Mouse (Mus musculus) midbrain, embryonic 16.5 days (tissue): ENCODE measurements at regions not wholly inside any gene's neighbourhood (a gene's known extent, or its start where the extent isn't known, plus 50 kb on each side); places are given as distances from the start of the nearest gene placed in this dataset.

Source experiments
- ATAC-seq: fragments of 200-750 bp; cut with Nextera tagmentation; 2 replicates; pipeline ENCODE4 v1.8.0; 2017; ENCODE audit warnings: moderate TSS enrichment
- H3K27ac ChIP-seq: fragments of 300-500 bp; sonication (generic); 2 replicates; pipeline ENCODE4 v1.5.1; 2014; ENCODE audit warnings: mild to moderate bottlenecking, low read length, mixed read lengths
- H3K27me3 ChIP-seq: fragments of 300-500 bp; sonication (generic); 2 replicates; pipeline ENCODE4 v1.6.1; 2014; ENCODE audit warnings: low read depth, low read length, mixed read lengths; ENCODE audit not compliant: control insufficient read depth, insufficient read depth
- H3K36me3 ChIP-seq: fragments of 300-500 bp; sonication (generic); 2 replicates; pipeline ENCODE4 v1.6.1; 2014; ENCODE audit warnings: mild to moderate bottlenecking, low read length, moderate library complexity, mixed read lengths; ENCODE audit not compliant: control insufficient read depth, insufficient read depth
- H3K4me1 ChIP-seq: fragments of 300-500 bp; sonication (generic); 2 replicates; pipeline ENCODE4 v1.6.1; 2014; ENCODE audit warnings: mild to moderate bottlenecking, low read length, mixed read lengths; ENCODE audit not compliant: control insufficient read depth, insufficient read depth
- H3K4me2 ChIP-seq: fragments of 300-500 bp; sonication (generic); 2 replicates; pipeline ENCODE4 v1.6.1; 2014; ENCODE audit warnings: mild to moderate bottlenecking, low read length, mixed read lengths
- H3K4me3 ChIP-seq: fragments of 300-500 bp; sonication (generic); 2 replicates; pipeline ENCODE4 v1.5.1; 2014; ENCODE audit warnings: low read depth, mild to moderate bottlenecking, low read length, moderate library complexity, mixed read lengths
- H3K9ac ChIP-seq: fragments of 300-500 bp; sonication (generic); 2 replicates; pipeline ENCODE4 v1.6.1; 2014; ENCODE audit warnings: low read depth, low read length, mixed read lengths
- H3K9me3 ChIP-seq: fragments of 300-500 bp; sonication (generic); replicated peaks from 2 replicates; pipeline ENCODE4 v1.6.1; 2014; ENCODE audit warnings: mild to moderate bottlenecking, low read length, mixed read lengths; ENCODE audit not compliant: control insufficient read depth, poor library complexity, severe bottlenecking
- WGBS: fragments of 180-500 bp; shearing (Covaris S2); extraction: QIAGEN DNeasy Blood & Tissue Kit; methylation state at CpG from one replicate; pipeline ENCODE4 v1.1.7; 2014; 5-methylcytosine and 5-hydroxymethylcytosine counted together

DNA sequence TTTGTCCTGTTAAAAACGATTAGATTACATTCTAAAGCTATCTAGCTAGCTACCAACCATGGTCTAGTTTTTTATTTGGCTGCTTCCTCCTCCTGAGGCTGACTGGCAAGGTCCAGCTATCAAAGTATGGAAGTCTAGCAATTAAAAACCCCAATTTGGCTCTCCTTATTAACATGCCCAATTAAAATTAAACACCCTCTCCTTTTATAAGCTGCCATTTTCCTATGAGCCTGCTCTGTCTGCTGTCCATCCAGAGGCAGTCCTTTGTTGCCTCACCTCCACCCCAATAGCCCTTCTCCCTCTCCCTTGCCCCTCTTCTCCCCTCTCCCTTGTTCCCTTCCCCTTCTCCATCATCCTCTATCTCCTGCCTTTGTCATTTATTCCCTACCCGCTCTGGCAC is 169.7 kb downstream of the Gja1 start:
- no peak overlapping the region for H3K27ac ChIP-seq
- H3K27me3 ChIP-seq, result no peaks in the 10 kb centered on the region
- 63% methylated on average over 2 of the region's 2 CpGs for WGBS
- no peaks in the 10 kb centered on the region for H3K9me3 ChIP-seq
- no peak for ATAC-seq
- no peaks in the 10 kb centered on the region for H3K4me1 ChIP-seq
- H3K4me2 ChIP-seq, result no peak overlapping the region
- no peak overlapping the region for H3K4me3 ChIP-seq
- H3K36me3 ChIP-seq, result no peaks in the 10 kb centered on the region
- H3K9ac ChIP-seq, result no peak overlapping the region

DNA sequence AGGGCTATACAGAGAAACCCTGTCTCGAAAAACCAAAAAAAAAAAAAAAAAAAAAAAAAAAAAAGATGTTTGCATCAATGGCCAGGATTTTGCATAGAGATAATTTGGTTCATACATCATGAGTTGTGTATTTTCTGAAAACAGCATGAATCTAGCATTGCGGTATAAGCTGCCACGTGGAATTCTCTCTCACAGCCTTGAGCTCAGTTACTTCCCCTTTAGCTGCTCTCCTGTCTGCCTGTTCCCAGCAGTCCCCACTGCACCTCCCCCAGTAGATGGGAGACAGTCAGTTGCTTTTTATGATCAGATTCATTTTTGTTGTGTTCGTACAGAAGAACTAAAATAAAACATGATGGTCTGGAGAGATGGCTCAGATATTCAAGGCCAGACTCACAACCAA is 170.7 kb downstream of the Gja1 start:
- no peak overlapping the region for H3K27ac ChIP-seq
- no peaks in the 10 kb centered on the region for H3K4me1 ChIP-seq
- H3K9me3 ChIP-seq, result no peaks in the 10 kb centered on the region
- no peaks in the 10 kb centered on the region for H3K27me3 ChIP-seq
- no peak overlapping the region for H3K9ac ChIP-seq
- no peak overlapping the region for H3K4me2 ChIP-seq
- ATAC-seq, result no peak
- no peak overlapping the region for H3K4me3 ChIP-seq
- no peaks in the 10 kb centered on the region for H3K36me3 ChIP-seq
- WGBS, result 91% methylated on average over 3 of the region's 4 CpGs

GRCm38 (mm10) chr10:56566836-56567442 is 189.8 kb downstream of the Gja1 start:
- Histone ChIP-seq H3K4me2 (no peak overlapping the region), H3K27me3 (no peaks in the 10 kb centered on the region), H3K4me3 (no peak overlapping the region), H3K36me3 (no peaks in the 10 kb centered on the region), H3K4me1 (no peaks in the 10 kb centered on the region), H3K9ac (no peak overlapping the region), H3K27ac (no peak overlapping the region), H3K9me3 (no peaks in the 10 kb centered on the region)
- WGBS, result 91% methylated on average over 12 of the region's 12 CpGs
- ATAC-seq, result no peak

- H3K36me3 ChIP-seq, result no peaks in the 10 kb centered on the region
- no peak overlapping the region for H3K9ac ChIP-seq
- no peaks in the 10 kb centered on the region for H3K4me1 ChIP-seq
- H3K4me2 ChIP-seq, result no peak overlapping the region
- H3K27ac ChIP-seq, result no peak overlapping the region
- 70% methylated on average over 6 of the region's 6 CpGs for WGBS
- no peaks in the 10 kb centered on the region for H3K9me3 ChIP-seq
- no peak overlapping the region for H3K4me3 ChIP-seq
- no peak for ATAC-seq
- H3K27me3 ChIP-seq, result no peaks in the 10 kb centered on the region
These were observed 204.9 kb downstream of the Gja1 start for GRCm38 (mm10) chr10:56582065-56582464.

DNA sequence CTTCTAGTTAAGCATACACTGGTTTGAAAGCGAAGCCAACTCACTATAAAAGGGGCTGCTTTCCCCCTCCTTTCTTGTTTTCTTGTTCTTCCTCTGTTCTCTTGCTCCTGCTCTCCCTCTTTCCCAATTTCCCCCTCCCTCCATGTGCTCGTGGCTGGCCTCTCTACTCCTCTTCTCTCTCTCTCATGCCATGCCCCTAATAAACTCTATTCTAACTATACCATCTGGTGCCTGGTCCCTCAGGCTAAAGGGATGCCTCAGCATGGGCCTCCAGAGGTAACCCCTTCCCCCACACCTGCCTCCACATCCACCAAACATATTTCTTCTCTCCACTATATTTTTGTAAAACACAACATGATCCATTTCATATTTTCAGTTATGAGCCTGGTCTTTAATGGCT is 210.1 kb downstream of the Gja1 start:
- no peak for ATAC-seq
- no peak overlapping the region for H3K4me2 ChIP-seq
- WGBS, result 56% methylated on average over 2 of the region's 2 CpGs
- H3K36me3 ChIP-seq, result no peaks in the 10 kb centered on the region
- no peaks in the 10 kb centered on the region for H3K4me1 ChIP-seq
- H3K9ac ChIP-seq, result no peak overlapping the region
- H3K4me3 ChIP-seq, result no peak overlapping the region
- no peak overlapping the region for H3K27ac ChIP-seq
- H3K9me3 ChIP-seq, result no peaks in the 10 kb centered on the region
- no peaks in the 10 kb centered on the region for H3K27me3 ChIP-seq

- no peaks in the 10 kb centered on the region for H3K27me3 ChIP-seq
- H3K9ac ChIP-seq, result no peak overlapping the region
- H3K4me3 ChIP-seq, result no peak overlapping the region
- no peak overlapping the region for H3K27ac ChIP-seq
- WGBS, result 85% methylated on average over 5 of the region's 5 CpGs
- ATAC-seq, result no peak
- H3K4me1 ChIP-seq, result no peaks in the 10 kb centered on the region
- H3K9me3 ChIP-seq, result no peaks in the 10 kb centered on the region
- H3K4me2 ChIP-seq, result no peak overlapping the region
- no peaks in the 10 kb centered on the region for H3K36me3 ChIP-seq
These were observed 220.3 kb downstream of the Gja1 start for GRCm38 (mm10) chr10:56597382-56597781.

GRCm38 (mm10) chr10:56598191-56598590 is 221.1 kb downstream of the Gja1 start:
- Histone ChIP-seq H3K9me3 (no peaks in the 10 kb centered on the region), H3K27me3 (no peaks in the 10 kb centered on the region), H3K4me2 (no peak overlapping the region), H3K9ac (no peak overlapping the region), H3K4me3 (no peak overlapping the region), H3K36me3 (no peaks in the 10 kb centered on the region), H3K27ac (no peak overlapping the region), H3K4me1 (no peaks in the 10 kb centered on the region)
- no peak for ATAC-seq
- WGBS, result 87% methylated on average over 3 of the region's 3 CpGs

- H3K4me2 ChIP-seq, result no peak overlapping the region
These were observed 222.8 kb downstream of the Gja1 start for GRCm38 (mm10) chr10:56599923-56600322.

GRCm38 (mm10) chr10:56611564-56612288 is 234.6 kb downstream of the Gja1 start:
- H3K4me1 ChIP-seq, result no peaks in the 10 kb centered on the region
- H3K27me3 ChIP-seq, result no peaks in the 10 kb centered on the region
- H3K9me3 ChIP-seq, result no peaks in the 10 kb centered on the region
- H3K9ac ChIP-seq, result no peak overlapping the region
- H3K27ac ChIP-seq, result no peak overlapping the region
- no peak overlapping the region for H3K4me2 ChIP-seq
- H3K36me3 ChIP-seq, result no peaks in the 10 kb centered on the region
- no peak for ATAC-seq
- WGBS, result 81% methylated on average over 8 of the region's 8 CpGs
- H3K4me3 ChIP-seq, result no peak overlapping the region

More at GRCm38 (mm10) chr10:56599923-56600322, 222.8 kb downstream of the Gja1 start:
- Histone ChIP-seq H3K27me3 (no peaks in the 10 kb centered on the region), H3K36me3 (no peaks in the 10 kb centered on the region), H3K4me3 (no peak overlapping the region), H3K9me3 (no peaks in the 10 kb centered on the region), H3K9ac (no peak overlapping the region), H3K27ac (no peak overlapping the region), H3K4me1 (no peaks in the 10 kb centered on the region)
- WGBS, result 76% methylated on average over 4 of the region's 4 CpGs
- ATAC-seq, result no peak
